Mouse (Mus musculus): ENCODE measurements around the gene Ccdc191.

Gene Ccdc191

GRCm38 (mm10) chr16:43930577-43930976, 41.0 kb downstream of the Ccdc191 start:
- in situ Hi-C loops (cut with MboI; ENCODE audit: low sequenced_read_pairs) = no loop called here

DNA sequence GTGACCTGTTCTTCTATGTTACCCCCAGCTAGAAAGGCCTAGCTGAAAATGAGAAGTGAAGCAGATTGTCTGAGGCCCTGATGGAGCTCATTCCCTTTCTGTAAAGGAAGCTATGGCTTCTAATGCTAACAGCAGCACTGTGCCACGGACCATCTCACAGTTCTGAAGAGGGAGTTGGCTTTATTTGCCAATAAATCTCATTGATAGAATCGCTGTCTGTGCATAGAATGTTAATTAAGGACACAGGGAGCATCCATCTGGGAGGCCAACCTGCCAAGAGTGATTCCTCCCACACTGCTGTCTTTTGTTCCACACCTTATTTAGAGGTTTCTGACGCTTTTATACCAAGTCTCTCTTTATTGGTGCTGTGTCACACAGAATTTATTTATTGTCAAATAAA, 41.9 kb downstream of the Ccdc191 start:
- in situ Hi-C loops (cut with MboI; ENCODE audit: low sequenced_read_pairs) = no loop called here

GRCm38 (mm10) chr16:43932319-43932718, 42.7 kb downstream of the Ccdc191 start:
- in situ Hi-C loops (cut with MboI; ENCODE audit: low sequenced_read_pairs) = no loop called here

GRCm38 (mm10) chr16:43933041-43933440, 43.4 kb downstream of the Ccdc191 start:
- in situ Hi-C loops (cut with MboI; ENCODE audit: low sequenced_read_pairs) = no loop called here

DNA sequence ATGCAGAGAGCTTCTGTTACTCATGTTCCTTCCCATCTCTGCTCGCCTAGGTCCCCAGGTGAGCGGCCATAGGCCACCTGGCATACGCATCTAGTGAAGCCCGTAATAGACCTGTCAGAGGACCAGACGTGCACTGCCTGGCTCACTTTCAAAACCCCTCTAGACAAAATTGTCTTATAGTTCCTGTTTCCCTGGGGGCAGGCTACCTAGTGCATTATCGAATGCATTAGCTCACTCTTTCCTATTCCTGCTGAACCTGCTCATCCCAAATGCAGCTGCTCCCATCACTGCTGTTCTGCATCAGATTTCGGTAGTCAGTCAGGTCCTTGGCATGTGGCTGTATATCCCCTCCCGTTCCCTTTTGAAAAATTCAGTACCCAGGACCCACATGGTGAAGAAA, 45.3 kb downstream of the Ccdc191 start:
- in situ Hi-C loops (cut with MboI; ENCODE audit: low sequenced_read_pairs) = no loop called here

GRCm38 (mm10) chr16:43935367-43935766, 45.8 kb downstream of the Ccdc191 start:
- in situ Hi-C loops (cut with MboI; ENCODE audit: low sequenced_read_pairs) = no loop called here

GRCm38 (mm10) chr16:43935892-43936291, 46.3 kb downstream of the Ccdc191 start:
- in situ Hi-C loops (cut with MboI; ENCODE audit: low sequenced_read_pairs) = no loop called here

DNA sequence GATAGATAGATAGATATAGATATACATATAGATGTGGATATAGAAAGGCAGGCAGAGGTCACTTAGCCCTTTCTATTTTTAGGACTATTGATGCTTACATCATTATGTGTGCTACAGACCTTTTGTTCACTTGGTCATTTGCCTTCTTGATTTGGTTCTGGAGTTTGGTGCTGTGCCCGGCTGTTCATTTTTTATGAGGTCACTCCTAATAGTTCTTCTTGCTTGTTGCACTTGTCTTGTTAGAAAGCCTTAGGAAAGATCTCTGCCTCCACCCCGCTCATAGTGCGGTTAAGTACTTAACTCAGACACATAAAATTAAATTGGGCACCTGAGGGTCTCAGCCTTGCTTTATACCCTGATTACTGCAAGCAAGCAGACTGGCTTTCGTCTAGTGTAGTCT, 51.2 kb downstream of the Ccdc191 start:
- in situ Hi-C loops (cut with MboI; ENCODE audit: low sequenced_read_pairs) = no loop called here

- in situ Hi-C loops (cut with MboI; ENCODE audit: low sequenced_read_pairs) = no loop called here
These were observed 55.8 kb downstream of the Ccdc191 start for GRCm38 (mm10) chr16:43945351-43945750.

DNA sequence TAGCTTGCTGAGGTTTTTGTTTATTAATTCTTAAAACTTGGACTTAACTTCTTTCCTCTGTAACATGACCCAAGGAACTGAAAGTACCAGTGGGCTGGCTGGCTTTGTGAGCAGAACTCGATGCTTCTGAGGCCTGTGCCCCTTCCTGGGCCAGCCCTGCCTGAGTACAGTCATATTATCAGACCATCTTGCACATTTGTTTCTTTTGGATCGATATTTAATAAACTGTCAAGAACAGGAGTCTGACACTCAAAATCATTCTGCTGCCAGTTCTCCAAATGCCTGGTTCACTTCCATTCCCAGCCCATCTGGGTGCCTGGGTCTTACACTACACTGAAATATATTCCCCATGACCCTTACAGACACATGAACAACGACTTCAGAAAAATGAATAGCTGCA, 56.3 kb downstream of the Ccdc191 start:
- in situ Hi-C loops (cut with MboI; ENCODE audit: low sequenced_read_pairs) = no loop called here

DNA sequence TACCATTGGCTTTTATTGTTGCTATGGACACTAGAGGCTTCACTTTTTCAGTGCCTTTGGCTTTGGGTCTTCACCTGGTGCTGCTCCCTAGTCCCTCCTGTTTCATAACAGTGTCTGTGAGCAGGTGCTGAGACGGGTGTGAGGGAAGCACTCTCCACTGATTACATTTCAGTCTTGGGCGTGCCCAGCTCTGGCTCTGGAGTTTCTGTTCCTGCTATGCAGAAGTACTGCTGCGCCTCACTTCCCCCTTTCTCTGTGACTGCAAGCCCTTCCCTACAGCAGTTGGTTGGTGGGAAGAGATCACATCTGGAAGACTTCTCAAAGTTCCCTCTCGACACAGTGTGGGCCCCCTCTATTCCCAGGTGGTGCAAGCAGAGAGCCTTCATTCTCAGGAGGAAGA, 62.0 kb downstream of the Ccdc191 start:
- in situ Hi-C loops (cut with MboI; ENCODE audit: low sequenced_read_pairs) = no loop called here

- in situ Hi-C loops (cut with MboI; ENCODE audit: low sequenced_read_pairs) = no loop called here
These were observed 65.3 kb downstream of the Ccdc191 start for GRCm38 (mm10) chr16:43954913-43955312.

- in situ Hi-C loops (cut with MboI; ENCODE audit: low sequenced_read_pairs) = no loop called here
These were observed 68.4 kb downstream of the Ccdc191 start for GRCm38 (mm10) chr16:43958038-43958437.

- in situ Hi-C loops (cut with MboI; ENCODE audit: low sequenced_read_pairs) = no loop called here
These were observed 73.7 kb downstream of the Ccdc191 start for GRCm38 (mm10) chr16:43963291-43963690.

DNA sequence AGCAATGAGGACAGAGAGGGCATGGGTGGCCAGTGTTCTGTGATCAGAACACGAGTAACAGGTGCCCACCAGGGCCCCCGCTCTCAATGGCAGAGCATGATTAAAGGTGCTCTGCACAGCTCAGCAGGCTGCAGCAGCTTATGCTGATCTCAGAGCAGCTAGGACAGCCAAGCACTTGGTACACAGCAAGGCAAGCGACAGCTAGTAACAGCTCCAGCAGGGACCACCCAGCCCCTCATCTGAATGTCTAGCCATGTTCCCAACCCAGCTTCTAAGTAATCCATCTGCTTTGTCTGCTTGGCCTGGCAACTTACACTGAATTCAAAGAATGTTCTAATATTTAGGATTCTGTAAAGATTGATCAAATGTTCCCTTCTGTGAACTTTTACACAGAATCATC, 74.2 kb downstream of the Ccdc191 start:
- in situ Hi-C loops (cut with MboI; ENCODE audit: low sequenced_read_pairs) = no loop called here

DNA sequence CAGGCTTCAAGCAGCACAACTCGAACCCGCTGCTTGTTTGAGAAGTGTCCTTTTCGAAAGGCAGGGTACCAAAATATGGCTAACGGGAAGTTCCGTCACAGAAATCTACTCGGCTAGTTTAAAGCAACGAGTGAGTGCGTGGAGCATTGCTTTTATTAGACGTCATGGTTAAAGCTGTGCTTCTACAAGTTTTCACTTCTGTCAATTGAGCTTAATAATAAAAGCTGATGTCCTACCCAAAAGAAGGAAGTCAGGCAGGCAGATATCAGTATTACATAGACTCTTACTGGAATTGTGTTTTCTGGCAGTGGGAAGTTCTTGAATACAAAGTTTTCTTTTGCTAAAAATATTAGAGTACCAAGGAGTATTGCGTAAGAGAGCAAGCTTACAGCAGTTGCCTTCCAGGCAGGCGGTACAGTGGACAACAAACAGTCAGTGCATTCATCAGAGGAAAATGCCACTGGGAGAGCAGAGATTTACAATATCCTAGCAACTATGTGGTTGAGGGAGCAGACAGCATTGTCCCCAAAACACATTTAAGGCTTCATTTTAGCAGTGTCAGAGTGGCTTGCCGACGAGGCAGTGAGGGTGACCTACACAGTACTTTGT, 76.3 kb downstream of the Ccdc191 start:
- in situ Hi-C loops (cut with MboI; ENCODE audit: low sequenced_read_pairs) = no loop called here

DNA sequence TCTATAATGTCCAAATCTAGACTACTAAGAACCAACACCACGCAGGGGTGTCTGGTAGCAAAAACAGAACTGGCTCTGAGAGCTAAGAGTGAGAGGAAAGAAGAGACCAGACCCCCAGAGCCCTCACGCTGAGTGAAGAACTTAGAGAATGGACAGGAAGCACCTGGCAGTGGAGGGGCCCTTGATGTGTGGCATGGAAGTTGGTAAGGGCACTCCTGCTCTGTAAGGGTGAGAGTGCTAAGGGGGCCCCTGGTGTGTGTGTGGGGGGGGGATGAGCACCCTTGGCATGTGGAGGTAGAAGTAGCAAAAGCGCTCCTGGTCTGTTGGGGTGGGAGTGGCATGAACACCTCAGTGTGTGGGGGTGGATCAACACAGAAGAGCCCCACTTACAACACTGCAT, 80.8 kb downstream of the Ccdc191 start:
- in situ Hi-C loops (cut with MboI; ENCODE audit: low sequenced_read_pairs) = no loop called here

DNA sequence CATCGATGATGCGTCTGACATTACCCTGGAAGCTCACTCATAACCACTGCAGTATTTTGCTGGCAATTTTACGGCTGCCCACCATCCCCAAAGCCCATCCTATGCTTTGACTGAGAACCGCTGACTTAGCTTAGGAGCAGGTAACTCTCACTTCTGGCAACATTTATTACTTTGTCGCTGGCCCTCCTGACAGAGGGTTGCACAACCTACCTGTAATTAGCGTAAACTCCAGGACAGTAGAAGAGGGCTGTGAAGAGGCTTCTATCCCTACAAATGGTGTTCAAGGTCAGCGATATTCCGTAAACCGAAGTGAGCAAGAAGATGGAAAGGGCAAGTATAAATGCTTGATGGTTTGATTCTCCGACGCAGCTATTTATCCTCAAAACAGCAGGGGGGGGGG, 81.6 kb downstream of the Ccdc191 start:
- in situ Hi-C loops (cut with MboI; ENCODE audit: low sequenced_read_pairs) = no loop called here

DNA sequence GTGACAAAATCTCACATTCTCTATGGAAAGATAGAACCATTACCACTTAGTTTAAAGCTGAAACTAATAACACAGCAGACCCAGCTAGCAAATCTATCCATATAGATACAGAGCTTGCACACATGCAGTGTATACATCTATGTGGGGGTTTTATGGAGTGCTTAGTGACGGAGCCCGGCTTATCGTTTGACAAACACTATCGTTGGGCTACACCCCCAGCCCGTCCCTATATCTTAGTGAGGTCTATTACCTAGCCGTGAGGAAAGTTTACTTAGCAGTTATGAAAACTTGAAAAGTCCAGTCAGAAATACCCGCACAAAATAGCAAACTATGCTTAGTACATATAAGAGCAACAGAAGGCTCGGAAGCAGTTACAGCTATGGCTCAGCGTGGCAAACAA, 82.1 kb downstream of the Ccdc191 start:
- in situ Hi-C loops (cut with MboI; ENCODE audit: low sequenced_read_pairs) = no loop called here

DNA sequence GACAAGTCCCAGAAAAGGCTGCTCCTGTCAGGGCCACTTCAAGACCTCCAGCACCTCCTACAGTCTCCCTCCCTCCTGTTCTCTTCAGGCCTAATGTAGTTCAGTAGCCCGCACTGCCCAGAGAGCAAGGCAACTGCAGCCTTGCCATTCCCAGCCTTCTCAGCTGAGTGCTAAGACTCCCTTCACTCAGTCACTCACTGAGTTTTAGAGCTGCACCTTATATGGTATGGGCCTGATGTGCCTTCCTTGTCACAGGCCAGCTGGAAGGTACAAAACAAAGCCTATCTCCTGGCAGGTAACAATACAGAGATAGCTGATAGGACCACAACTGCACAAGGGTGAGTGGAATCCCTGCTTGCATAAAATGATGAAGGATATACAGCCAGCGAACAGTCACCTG, 82.8 kb downstream of the Ccdc191 start:
- in situ Hi-C loops (cut with MboI; ENCODE audit: low sequenced_read_pairs) = no loop called here

DNA sequence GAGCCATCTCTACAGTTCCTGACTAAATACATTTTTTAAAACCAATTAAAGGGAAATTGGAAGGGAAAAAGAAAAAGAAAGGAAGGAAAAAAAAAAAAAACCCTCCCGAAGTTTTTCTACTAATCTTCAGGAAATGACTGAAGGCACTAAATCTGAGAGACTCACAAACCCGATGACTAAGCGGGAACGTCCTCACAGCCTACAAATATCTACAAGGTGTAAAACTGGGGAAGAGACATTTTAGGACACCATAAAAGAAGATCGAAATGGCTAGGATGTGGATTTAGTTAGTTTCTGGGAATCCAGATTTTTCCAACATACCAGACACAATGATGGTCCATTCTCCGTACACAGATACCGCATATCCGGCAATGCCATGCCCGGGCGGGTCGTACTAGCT, 83.5 kb downstream of the Ccdc191 start:
- in situ Hi-C loops (cut with MboI; ENCODE audit: low sequenced_read_pairs) = no loop called here

- in situ Hi-C loops (cut with MboI; ENCODE audit: low sequenced_read_pairs) = no loop called here
These were observed 84.1 kb downstream of the Ccdc191 start for GRCm38 (mm10) chr16:43973606-43974220.

- in situ Hi-C loops (cut with MboI; ENCODE audit: low sequenced_read_pairs) = no loop called here
These were observed 89.4 kb downstream of the Ccdc191 start for GRCm38 (mm10) chr16:43979010-43979327.
